Mouse (Mus musculus) urinary bladder, postnatal 14 days (tissue): Measurements from ENCODE around the gene Ptov1.

ENCODE experiments used
- DNase-seq: peaks from one replicate; pipeline ENCODE4 v3.0.0; 2021; ENCODE audit warnings: low spot score

Ptov1 gene

GRCm38 (mm10) chr7:44869697-44870528 lies at the start of gene Ptov1:
Ptov1 (minus strand) TSS chr7:44869788.
- DNase-seq = peak; percentile 93

- DNase-seq = no peak
These were observed 49.5 kb upstream of the Ptov1 start for GRCm38 (mm10) chr7:44919127-44919526.

- DNase-seq = no peak
These were observed 48.6 kb upstream of the Ptov1 start for GRCm38 (mm10) chr7:44918219-44918618.

GRCm38 (mm10) chr7:44916881-44917280 lies 47.3 kb upstream of the Ptov1 start:
- DNase-seq = no peak

GRCm38 (mm10) chr7:44916191-44916590 lies 46.6 kb upstream of the Ptov1 start:
- DNase-seq = no peak

GRCm38 (mm10) chr7:44915314-44915713 lies 45.7 kb upstream of the Ptov1 start:
- no peak for DNase-seq

GRCm38 (mm10) chr7:44914396-44914795 lies 44.8 kb upstream of the Ptov1 start:
- DNase-seq = no peak

GRCm38 (mm10) chr7:44908706-44909476 lies 39.3 kb upstream of the Ptov1 start:
- DNase-seq = no peak

GRCm38 (mm10) chr7:44905430-44905829 lies 35.8 kb upstream of the Ptov1 start:
- no peak for DNase-seq

- peak; percentile 44 for DNase-seq
These were observed 31.7 kb upstream of the Ptov1 start for GRCm38 (mm10) chr7:44901230-44901722.

GRCm38 (mm10) chr7:44900632-44901031 lies 31.0 kb upstream of the Ptov1 start:
- no peak for DNase-seq

GRCm38 (mm10) chr7:44898607-44899006 lies 29.0 kb upstream of the Ptov1 start:
- DNase-seq = no peak

- no peak for DNase-seq
These were observed 26.9 kb upstream of the Ptov1 start for GRCm38 (mm10) chr7:44896499-44896898.

- DNase-seq = peak; percentile 90
These were observed 26.2 kb upstream of the Ptov1 start, which contains the start of gene Fuz for GRCm38 (mm10) chr7:44895593-44896434. Fuz (plus strand) TSS chr7:44896079.

GRCm38 (mm10) chr7:44895206-44895592 lies 25.6 kb upstream of the Ptov1 start:
- DNase-seq = no peak

GRCm38 (mm10) chr7:44894175-44894574 lies 24.6 kb upstream of the Ptov1 start:
- no peak for DNase-seq

GRCm38 (mm10) chr7:44893197-44893596 lies 23.6 kb upstream of the Ptov1 start:
- no peak for DNase-seq

GRCm38 (mm10) chr7:44892276-44892921 lies 22.8 kb upstream of the Ptov1 start, which contains the start of gene Med25:
Med25 (minus strand) TSS chr7:44892712.
- DNase-seq = peak; percentile 91

- DNase-seq = no peak
These were observed 22.0 kb upstream of the Ptov1 start for GRCm38 (mm10) chr7:44891611-44892010.

GRCm38 (mm10) chr7:44890737-44891136 lies 21.1 kb upstream of the Ptov1 start:
- DNase-seq = no peak

- DNase-seq = no peak
These were observed 20.6 kb upstream of the Ptov1 start for GRCm38 (mm10) chr7:44890180-44890579.
